Mouse (Mus musculus) cerebellum, adult 2 months (tissue): ENCODE data around the gene Lrrc38. TPM values are rescaled to one million over a fixed set of nuclear protein-coding genes. Genes with fewer than 3 reads are reported as not detected.

Source experiments
- DNase-seq, 2 experiments: peaks; one replicate each; pipeline ENCODE4 v3.0.0; 2021
- H3K27ac ChIP-seq: fragments of 200-500 bp; 2 replicates; pipeline ENCODE4 v1.5.1; 2012; ENCODE audit warnings: low read length, control low read depth, inconsistent platforms; ENCODE audit not compliant: insufficient read depth
- H3K27me3 ChIP-seq: fragments of 200-500 bp; 2 replicates; pipeline ENCODE4 v1.6.1; 2012; ENCODE audit warnings: inconsistent platforms, mild to moderate bottlenecking, low read length, moderate library complexity; ENCODE audit not compliant: control insufficient read depth, insufficient read depth
- H3K4me1 ChIP-seq: fragments of 200-500 bp; 2 replicates; pipeline ENCODE4 v1.6.1; 2011; ENCODE audit warnings: low read length; ENCODE audit not compliant: control insufficient read depth, insufficient read depth
- H3K4me3 ChIP-seq: fragments of 200-500 bp; replicated peaks from 2 replicates; pipeline ENCODE3; 2011; ENCODE audit warnings: mild to moderate bottlenecking, low read depth, low read length, control low read depth; ENCODE audit not compliant: insufficient read depth
- CTCF ChIP-seq: fragments of 200-500 bp; IDR thresholded peaks from 2 replicates; pipeline ENCODE4 v1.5.1; 2011; ENCODE audit warnings: low read depth, mild to moderate bottlenecking, control low read depth, low read length, moderate library complexity, borderline replicate concordance; ENCODE audit not compliant: insufficient read depth
- POLR2A ChIP-seq: fragments of 200-500 bp; IDR thresholded peaks from 2 replicates; pipeline ENCODE4 v1.6.1; 2011; ENCODE audit warnings: low read length, control low read depth, borderline replicate concordance; ENCODE audit not compliant: insufficient read depth
- WGBS: fragments of 180-500 bp; shearing (Covaris S2); methylation state at CpG from one replicate; pipeline ENCODE4 v1.1.7; 2018; 5-methylcytosine and 5-hydroxymethylcytosine counted together
- polyA plus RNA-seq: library from polyadenylated mRNA; depleted of rRNA; stranded (reverse); fragments of >200 nt; gene quantifications from 2 replicates; pipeline ENCODE4 v1.2.3, GENCODE M21; 2012

Lrrc38 gene
- polyA plus RNA-seq, 1 experiment = 7.6 TPM

DNA sequence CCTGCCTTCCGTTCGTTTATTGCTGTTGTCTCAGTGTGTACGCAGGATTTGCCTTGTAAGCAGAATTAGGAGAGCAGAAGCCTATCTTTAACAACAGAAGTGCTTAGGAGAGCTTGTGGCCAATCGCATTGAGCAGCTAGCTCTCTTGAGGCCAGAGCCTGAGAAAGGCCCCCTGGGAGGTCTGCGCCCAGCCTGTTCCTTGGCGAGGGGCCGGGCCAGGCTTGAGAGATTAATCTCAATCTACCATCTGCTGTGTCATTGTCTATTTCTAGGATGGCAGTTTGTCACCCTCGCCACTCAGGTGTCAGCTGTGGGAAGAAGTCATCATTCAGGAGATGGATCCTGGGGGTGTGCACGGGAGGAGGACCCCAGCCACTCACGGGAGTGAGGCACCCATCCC lies 12.0 kb downstream of the Lrrc38 start:
- Histone ChIP-seq H3K27me3 (no peaks in the 10 kb centered on the region), H3K4me3 (no peak overlapping the region), H3K27ac (no peak overlapping the region), H3K4me1 (peaks cover 4% of the 10 kb centered on the region)
- WGBS = 29% methylated on average over 10 of the region's 10 CpGs
- TF ChIP-seq CTCF (no peak), POLR2A (no peak)
- DNase-seq = peak; percentile 28 to 45

- no peak overlapping the region for H3K4me3 ChIP-seq
- no peak overlapping the region for H3K27ac ChIP-seq
- H3K4me1 ChIP-seq = peaks cover 3% of the 10 kb centered on the region
- no peak for DNase-seq
- TF ChIP-seq CTCF = no peak
- no peak for TF ChIP-seq POLR2A
- 38% methylated on average over 15 of the region's 15 CpGs for WGBS
- no peaks in the 10 kb centered on the region for H3K27me3 ChIP-seq
These were observed 17.0 kb downstream of the Lrrc38 start for GRCm38 (mm10) chr4:143366415-143367041.

DNA sequence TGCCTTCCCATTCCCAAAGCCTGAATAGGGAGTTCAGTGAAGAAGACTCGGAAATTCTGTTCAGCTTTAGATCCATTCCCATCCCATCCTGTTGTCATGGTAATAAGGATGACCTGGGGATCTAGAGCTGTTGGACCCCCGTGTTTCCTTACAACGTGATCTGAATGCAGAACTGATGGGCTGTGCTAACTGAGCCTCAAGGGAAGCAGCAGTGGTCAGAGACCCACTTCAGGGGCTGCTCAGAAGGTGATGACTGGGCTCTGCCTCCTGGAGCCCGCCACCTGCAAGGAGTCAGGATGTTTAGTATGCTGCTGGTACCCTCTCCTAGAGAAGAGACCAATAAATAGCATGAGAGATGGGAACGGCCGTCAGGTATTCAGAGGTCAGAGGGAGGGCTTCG lies 29.9 kb downstream of the Lrrc38 start:
- 40% methylated on average over 7 of the region's 7 CpGs for WGBS
- Histone ChIP-seq H3K27me3 (peaks cover 1% of the 10 kb centered on the region; the same call in 1 of the 2 replicates), H3K4me1 (no peaks in the 10 kb centered on the region), H3K27ac (no peak overlapping the region; the same call in 1 of the 2 replicates), H3K4me3 (no peak overlapping the region)
- no peak for DNase-seq
- TF ChIP-seq POLR2A (no peak), CTCF (no peak)

DNA sequence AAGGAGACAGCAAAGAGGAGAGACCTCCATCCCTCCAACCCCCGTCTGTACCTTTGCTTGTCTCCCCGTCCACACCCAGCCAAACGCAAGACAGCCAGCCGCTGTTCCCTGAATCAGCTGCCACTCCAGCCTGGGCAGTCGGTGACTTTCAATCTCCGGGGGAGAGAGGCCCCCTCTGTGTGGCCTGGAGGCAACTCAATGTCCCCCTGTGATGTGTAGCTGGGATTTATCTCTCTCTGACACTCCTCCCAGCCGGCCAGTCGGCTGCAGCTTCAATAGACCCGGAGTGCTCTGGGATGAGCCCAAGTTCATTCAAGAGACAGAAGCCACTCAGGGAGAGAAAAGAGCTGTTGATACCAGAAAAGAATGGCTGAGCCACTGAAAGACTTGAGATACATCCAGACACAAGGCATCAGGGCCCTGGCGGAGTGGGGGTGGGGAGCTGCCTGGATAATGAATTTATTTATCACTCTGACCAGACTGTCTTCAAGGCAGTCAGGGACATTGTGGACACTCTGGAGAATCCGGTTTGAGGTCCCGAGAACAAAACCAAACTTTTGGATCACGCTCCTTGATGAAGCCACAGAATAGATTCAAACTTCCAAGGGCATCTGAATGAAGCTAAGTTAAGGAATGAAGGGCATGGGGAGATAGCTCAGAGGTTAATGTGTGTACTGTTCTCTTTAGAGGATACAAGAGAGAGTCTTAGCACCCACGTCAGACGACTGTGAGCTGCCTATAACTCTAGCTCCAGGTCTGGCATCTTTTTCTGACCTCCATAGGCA lies 30.6 kb downstream of the Lrrc38 start:
- peak; percentile 18 to 19 for DNase-seq
- Histone ChIP-seq H3K4me3 (no peak overlapping the region), H3K27ac (0 out of 2 replicates have a peak overlapping the region, but pooled peaks have one; percentile 7), H3K4me1 (no peaks in the 10 kb centered on the region), H3K27me3 (peaks cover 1% of the 10 kb centered on the region; the same call in 1 of the 2 replicates)
- TF ChIP-seq CTCF (no peak), POLR2A (no peak)
- WGBS = 14% methylated on average over 15 of the region's 15 CpGs

DNA sequence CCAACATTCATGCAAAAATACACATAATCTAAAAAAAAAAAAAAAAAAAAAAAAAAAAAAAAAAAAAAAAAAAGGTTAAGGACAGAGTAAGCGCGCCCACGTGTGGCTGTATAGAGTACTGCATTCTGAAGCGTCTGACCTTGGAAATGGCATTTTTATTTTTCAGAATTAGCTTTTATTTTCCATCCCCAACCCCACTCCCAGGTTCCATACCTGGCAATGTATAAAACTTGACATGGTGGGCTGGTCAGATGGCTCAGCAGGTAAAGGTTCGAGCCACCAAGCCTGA lies 31.1 kb downstream of the Lrrc38 start:
- Histone ChIP-seq H3K27me3 (peaks cover 1% of the 10 kb centered on the region; the same call in 1 of the 2 replicates), H3K27ac (no peak overlapping the region), H3K4me1 (no peaks in the 10 kb centered on the region), H3K4me3 (no peak overlapping the region)
- DNase-seq = peak; percentile 12 to 51
- TF ChIP-seq POLR2A (no peak), CTCF (peak; percentile 58)
- WGBS = 0% methylated on average over 5 of the region's 5 CpGs

- Histone ChIP-seq H3K27ac (no peak overlapping the region), H3K4me1 (no peaks in the 10 kb centered on the region), H3K4me3 (no peak overlapping the region), H3K27me3 (peaks cover 1% of the 10 kb centered on the region; the same call in 1 of the 2 replicates)
- TF ChIP-seq CTCF (no peak), POLR2A (no peak)
- WGBS = 19% methylated on average over 3 of the region's 3 CpGs
- DNase-seq = peak; percentile 28 to 60
These were observed 32.6 kb downstream of the Lrrc38 start for GRCm38 (mm10) chr4:143382163-143382562.

DNA sequence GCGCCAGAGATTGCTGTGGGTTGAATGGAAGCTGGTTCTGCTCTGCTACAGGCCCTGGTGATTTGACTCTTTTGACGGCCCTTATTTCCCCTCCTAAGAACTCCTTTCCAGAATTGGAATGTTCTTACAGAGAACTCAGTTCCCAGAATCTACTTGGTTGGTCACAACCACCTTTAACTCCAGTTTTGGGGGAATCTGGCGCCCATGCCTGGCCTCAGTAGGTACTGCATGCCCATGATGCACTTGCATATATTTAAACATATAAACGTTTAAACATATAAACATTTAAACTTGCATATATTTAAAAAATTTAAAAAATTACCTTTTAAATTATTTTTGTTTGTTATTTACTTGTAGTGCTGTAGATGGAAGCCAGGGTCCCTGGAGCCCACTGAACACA lies 34.1 kb downstream of the Lrrc38 start:
- TF ChIP-seq POLR2A = no peak
- peak; percentile 42; the same call in 1 of the 2 replicates for TF ChIP-seq CTCF
- Histone ChIP-seq H3K27me3 (peaks cover 1% of the 10 kb centered on the region; the same call in 1 of the 2 replicates), H3K4me1 (no peaks in the 10 kb centered on the region), H3K27ac (no peak overlapping the region), H3K4me3 (no peak overlapping the region)
- WGBS = 58% methylated on average over 4 of the region's 4 CpGs
- no peak for DNase-seq
